Mouse (Mus musculus) Patski (cell line): ENCODE measurements around the gene Lmod1. TPM values are rescaled to one million over a fixed set of nuclear protein-coding genes. Genes with fewer than 3 reads are reported as not detected.

Experiments
- ATAC-seq: fragments of 100-300 bp; one replicate; pipeline ENCODE4 v1.8.0; 2021
- CTCF ChIA-PET: fragments of 350-600 bp; sonication (Branson Sonifier 250); formaldehyde crosslinking; loops from one replicate; lab custom pipeline; 2022; ENCODE audit warnings: inconsistent platforms; lab: Charles Lee
- POLR2A ChIA-PET: fragments of 350-600 bp; sonication (Branson Sonifier 250); formaldehyde crosslinking; loops from one replicate; lab custom pipeline; 2022; ENCODE audit warnings: antibody characterized with exemption, inconsistent platforms; lab: Charles Lee
- DNase-seq: peaks from one replicate; pipeline ENCODE4 v3.0.0-alpha.2; 2011; ENCODE audit warnings: low read depth, low spot score
- H3K27me3 ChIP-seq: fragments of 371-371 bp; one replicate; pipeline ENCODE4 v1.5.1; 2021
- CTCF ChIP-seq: fragments of 100-300 bp; IDR thresholded peaks from one replicate; pipeline ENCODE4 v1.5.1; 2021
- in situ Hi-C: fragments of 300-500 bp; cut with MboI; formaldehyde crosslinking; loops from 3 replicates; pipeline ENCODE4 v1.11.1; 2018; ENCODE audit warnings: low pct_unique_long_range_greater_than_20kb, mixed read lengths
- polyA plus RNA-seq: library from polyadenylated mRNA; unstranded; gene quantifications from one replicate; pipeline ENCODE4 v1.2.3, GENCODE M21; 2021

Lmod1 gene
- 2.1 TPM for polyA plus RNA-seq

DNA sequence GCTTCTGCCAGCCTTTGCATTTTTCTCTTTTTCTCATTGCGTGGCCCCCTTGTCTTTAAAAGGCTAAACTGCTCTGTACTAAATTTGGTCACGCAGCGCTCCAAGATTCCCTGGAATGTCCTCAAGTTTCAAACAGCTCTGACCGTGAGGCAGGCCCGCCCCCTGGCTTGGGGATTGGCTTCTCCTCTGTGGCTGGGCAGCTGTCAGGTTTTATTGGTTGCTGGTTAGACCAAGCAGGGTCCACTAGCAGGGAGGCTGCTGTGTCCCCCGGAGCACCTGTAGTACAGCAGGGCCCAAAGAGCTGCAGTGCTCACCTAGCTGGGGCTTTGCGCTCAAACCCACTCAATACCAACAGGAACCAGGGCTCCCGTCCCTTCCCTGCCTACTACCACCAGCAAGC lies at the start of gene Lmod1:
Lmod1 (plus strand) TSS at position 237 of the 400 bp plus-strand sequence.
- ATAC-seq (peak; percentile 80), DNase-seq (no peak)
- H3K27me3 ChIP-seq: no peaks in the 10 kb centered on the region
- CTCF ChIA-PET: no interaction called here
- in situ Hi-C loops: no loop called here
- TF ChIP-seq CTCF: no peak
- POLR2A ChIA-PET: interaction anchor here (1.0 to 1.1 kb wide), 3 partner anchors 12 to 14 kb away, joined by 3 read pairs; no protein-coding TSS in a partner anchor

DNA sequence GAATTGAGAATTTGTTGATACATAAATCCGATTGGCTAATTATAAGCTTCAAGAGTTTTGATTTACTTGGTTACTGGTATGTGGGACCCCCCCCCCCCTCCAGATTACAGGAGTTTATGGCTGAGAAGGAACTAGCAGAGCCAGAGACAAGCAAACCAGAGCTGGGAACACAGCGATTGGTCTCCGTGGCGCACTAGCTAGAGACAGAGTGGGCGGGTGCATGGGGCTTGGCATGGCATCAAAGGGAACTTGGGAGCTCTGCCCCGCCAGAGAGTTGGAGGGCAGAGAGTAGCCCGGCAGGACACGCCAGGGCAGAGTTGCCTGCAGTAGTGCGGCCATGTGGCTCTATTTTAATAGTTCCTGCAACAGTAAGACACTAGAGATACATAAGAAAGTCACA lies 44.0 kb upstream of the Lmod1 start:
- CTCF ChIA-PET: interaction anchor here (0.6 to 1.5 kb wide), 2 partner anchors 9 to 17 kb away, joined by 3 read pairs; no protein-coding TSS in a partner anchor
- no peak for DNase-seq
- POLR2A ChIA-PET: no interaction called here
- no peaks in the 10 kb centered on the region for H3K27me3 ChIP-seq
- ATAC-seq: no peak
- TF ChIP-seq CTCF: no peak
- in situ Hi-C loops: no loop called here

DNA sequence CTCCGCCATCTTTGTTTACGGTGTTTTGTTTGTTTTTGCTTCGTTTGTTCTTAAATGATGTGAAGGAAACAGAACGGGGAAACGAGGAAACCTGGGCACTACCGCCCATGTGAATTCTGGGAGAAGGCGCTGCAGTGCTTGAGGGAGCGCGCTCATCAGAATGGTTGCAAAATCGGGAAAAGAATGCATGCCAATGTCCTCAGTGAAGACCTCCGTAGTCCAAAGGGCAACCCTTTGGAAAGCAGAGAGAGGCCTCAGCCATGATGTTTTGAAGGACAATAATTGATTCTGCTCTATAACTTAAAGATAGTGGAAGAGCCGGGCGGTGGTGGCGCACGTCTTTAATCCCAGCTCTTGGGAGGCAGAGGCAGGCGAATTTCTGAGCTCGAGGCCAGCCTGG lies 42.8 kb upstream of the Lmod1 start:
- ATAC-seq (no peak), DNase-seq (no peak)
- no peak for TF ChIP-seq CTCF
- POLR2A ChIA-PET: interaction anchor here (0.6 kb wide), 1 partner anchor 66 kb away, joined by 4 read pairs; no protein-coding TSS in a partner anchor
- H3K27me3 ChIP-seq: no peaks in the 10 kb centered on the region
- CTCF ChIA-PET: interaction anchor here (1.4 to 2.5 kb wide), 2 partner anchors 22 to 110 kb away, joined by 3 to 7 read pairs; no protein-coding TSS in a partner anchor
- in situ Hi-C loops: no loop called here

DNA sequence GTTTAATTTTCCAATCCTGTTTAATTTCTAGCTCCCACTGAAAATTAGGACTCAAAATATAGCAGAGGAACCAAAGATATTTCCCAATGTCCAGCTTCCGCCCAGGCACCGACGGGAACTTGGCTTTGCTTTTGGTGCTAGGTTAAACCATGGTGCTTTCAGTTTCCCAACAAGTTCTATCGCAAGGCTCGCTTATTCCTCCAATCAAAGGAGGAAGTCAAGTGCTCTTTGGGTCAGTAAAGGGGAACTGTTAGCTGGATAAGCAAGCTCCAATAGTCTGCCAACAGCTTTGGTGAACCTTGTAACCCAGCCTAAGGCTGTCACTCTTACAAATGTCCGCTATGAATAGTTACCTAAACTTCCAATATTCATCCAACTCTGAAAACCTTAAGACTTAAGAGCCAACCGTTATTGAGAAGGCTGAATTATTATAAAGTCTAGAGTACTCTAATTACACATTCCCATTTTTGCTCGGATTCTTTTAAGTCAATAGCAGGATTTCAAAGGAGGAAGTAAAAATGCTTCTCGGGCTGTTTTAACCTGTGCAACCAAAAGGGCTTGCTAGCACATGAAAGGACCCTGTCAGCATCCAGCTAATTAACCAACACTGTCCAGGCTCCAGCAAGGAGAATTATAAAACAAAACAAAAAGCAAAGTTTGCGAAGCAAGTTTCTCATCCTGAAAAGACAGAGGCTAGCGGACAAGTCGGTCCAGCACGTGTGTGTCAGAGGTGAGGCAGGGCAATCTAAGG lies 41.9 kb upstream of the Lmod1 start:
- in situ Hi-C loops: no loop called here
- TF ChIP-seq CTCF: no peak
- H3K27me3 ChIP-seq: no peaks in the 10 kb centered on the region
- ATAC-seq (no peak), DNase-seq (no peak)
- POLR2A ChIA-PET: interaction anchor here (1.6 kb wide), 1 partner anchor 84 kb away, joined by 5 read pairs; no protein-coding TSS in a partner anchor
- CTCF ChIA-PET: interaction anchor here (0.7 to 2.5 kb wide), 3 partner anchors 14 to 110 kb away, joined by 3 to 7 read pairs (median 3); no protein-coding TSS in a partner anchor

DNA sequence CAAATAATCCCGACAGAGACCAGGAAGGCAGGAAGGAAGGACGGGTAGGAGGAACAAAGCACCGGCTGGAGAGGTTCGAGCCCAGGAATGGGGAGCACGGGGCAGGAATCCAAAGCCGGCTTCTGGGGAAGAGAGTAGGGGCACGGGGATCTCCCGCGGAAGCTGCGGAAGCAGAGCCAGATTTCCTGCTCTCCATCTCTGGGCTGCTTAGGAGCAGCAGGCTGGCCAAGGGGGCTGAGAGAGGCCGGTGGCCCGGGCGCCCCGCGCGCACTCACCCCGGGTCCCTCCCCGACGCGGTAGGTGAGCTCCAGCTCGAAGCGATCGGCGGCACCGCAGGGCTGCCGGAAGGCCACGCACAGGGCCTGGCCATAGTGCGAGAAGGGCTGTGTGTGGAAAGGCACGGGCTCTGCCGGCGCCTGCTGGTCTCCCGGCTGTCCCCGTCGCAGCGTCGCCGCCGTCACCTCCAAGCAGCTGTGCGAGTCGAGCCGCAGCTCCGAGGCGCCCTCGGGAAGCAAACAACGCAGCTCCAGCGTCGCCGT lies 41.3 kb upstream of the Lmod1 start:
- no peak for TF ChIP-seq CTCF
- no peaks in the 10 kb centered on the region for H3K27me3 ChIP-seq
- in situ Hi-C loops: no loop called here
- peak; percentile 38 for ATAC-seq
- POLR2A ChIA-PET: interaction anchor here (1.6 kb wide), 1 partner anchor 83 kb away, joined by 5 read pairs; no protein-coding TSS in a partner anchor
- DNase-seq: no peak
- CTCF ChIA-PET: interaction anchor here (1.4 to 2.5 kb wide), 2 partner anchors 24 to 111 kb away, joined by 3 to 7 read pairs; no protein-coding TSS in a partner anchor

DNA sequence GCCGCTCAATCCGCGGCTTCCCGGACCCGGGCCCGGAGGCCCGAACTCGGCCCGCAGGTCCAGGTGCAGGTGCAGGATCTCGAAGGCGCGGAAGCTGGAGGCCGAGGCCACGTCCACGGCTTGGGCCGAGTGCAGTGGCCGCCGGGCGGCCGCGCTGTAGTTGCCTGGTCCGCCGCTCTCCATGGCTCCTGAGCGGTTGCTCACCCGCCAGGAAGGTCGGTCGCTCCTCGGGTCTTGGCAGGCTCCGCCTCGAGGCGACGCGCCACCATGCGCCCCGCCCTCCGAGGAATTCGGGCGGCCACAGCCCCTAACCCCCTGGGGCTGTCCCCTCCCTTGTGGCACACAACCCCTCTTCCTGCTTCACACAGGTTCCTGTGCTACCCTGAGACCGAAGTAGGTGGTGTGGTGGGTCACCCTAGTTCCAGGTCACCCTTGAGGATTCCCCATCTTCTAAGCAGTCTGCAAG lies 40.7 kb upstream of the Lmod1 start, which contains the start of gene Rnpep:
Rnpep (minus strand) TSS at position 259 of the 466 bp plus-strand sequence.
- ChIA-PET POLR2A (interaction anchor here (1.6 kb wide), 1 partner anchor 83 kb away, joined by 5 read pairs; no protein-coding TSS in a partner anchor), CTCF (interaction anchor here (2.5 kb wide), 1 partner anchor 24 kb away, joined by 7 read pairs; no protein-coding TSS in a partner anchor)
- ATAC-seq: peak; percentile 86
- DNase-seq: no peak
- H3K27me3 ChIP-seq: no peaks in the 10 kb centered on the region
- in situ Hi-C loops: no loop called here
- no peak for TF ChIP-seq CTCF

DNA sequence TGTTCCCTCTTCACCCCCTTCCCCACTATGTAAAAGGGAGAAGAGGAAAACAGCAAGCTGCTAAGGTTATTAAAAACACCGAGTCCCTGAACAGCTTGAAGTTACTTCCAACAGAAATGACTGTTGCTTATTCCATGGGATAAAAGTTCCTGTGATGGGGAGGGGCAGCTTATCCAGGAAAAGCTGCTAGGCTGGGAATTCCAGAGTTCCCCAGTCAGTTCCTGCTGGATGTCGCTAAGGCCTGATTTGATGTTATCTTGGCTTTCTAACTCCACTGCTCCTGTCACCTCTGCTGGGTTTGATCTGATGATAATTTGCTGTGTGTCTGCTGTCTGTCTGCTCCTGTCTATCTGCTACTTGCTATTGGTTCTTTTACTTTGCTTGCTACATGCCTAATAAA lies 38.3 kb upstream of the Lmod1 start:
- in situ Hi-C loops: no loop called here
- DNase-seq: no peak
- H3K27me3 ChIP-seq: no peaks in the 10 kb centered on the region
- TF ChIP-seq CTCF: no peak
- no peak for ATAC-seq
- ChIA-PET CTCF (interaction anchor here (1.3 kb wide), 1 partner anchor 17 kb away, joined by 3 read pairs; no protein-coding TSS in a partner anchor), POLR2A (no interaction called here)

DNA sequence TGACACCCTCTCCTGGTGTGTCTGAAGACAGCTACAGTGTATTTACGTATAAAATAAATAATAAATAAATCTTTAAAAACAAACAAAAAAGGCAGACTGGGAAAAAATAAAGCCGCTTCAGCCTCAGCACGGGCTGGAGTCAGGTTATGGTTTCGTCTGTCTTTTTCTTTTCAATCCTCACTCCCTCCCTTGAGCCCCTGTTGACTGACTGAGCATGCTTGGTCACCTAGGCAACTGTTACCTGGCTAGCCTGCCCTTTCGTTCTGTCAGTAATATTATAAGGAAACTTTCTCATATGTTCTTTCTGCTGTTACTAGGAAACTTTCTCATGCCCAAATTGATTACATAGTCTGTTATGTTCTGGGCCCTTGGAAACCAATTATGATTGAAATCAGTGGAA lies 33.7 kb upstream of the Lmod1 start:
- H3K27me3 ChIP-seq: no peaks in the 10 kb centered on the region
- ATAC-seq (no peak), DNase-seq (no peak)
- POLR2A ChIA-PET: no interaction called here
- in situ Hi-C loops: no loop called here
- TF ChIP-seq CTCF: no peak
- CTCF ChIA-PET: no interaction called here

DNA sequence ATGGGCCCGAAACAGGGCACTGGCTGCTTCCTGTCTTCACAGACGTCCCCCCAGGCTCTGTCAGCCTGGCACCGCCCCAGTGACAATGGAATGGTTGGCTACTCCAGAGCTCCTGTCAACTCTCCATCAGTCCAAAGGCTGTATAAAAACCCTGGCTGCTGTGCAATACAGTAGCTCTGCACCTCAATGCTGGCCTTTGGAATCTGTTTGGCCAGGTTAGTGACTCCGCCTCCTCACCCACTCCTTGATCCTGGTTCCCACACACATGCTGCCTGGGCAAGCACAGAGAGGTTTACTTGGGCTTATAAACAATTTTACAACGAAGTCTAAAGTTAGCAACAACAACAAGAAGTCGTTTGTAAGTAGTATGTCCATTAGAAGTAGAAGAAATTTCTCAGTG lies 13.3 kb upstream of the Lmod1 start:
- CTCF ChIA-PET: no interaction called here
- DNase-seq (no peak), ATAC-seq (no peak)
- in situ Hi-C loops: no loop called here
- H3K27me3 ChIP-seq: no peaks in the 10 kb centered on the region
- no peak for TF ChIP-seq CTCF
- POLR2A ChIA-PET: interaction anchor here (0.6 to 1.0 kb wide), 2 partner anchors 13 to 204 kb away, joined by 3 read pairs; partner anchors contain the start of gene Lmod1

DNA sequence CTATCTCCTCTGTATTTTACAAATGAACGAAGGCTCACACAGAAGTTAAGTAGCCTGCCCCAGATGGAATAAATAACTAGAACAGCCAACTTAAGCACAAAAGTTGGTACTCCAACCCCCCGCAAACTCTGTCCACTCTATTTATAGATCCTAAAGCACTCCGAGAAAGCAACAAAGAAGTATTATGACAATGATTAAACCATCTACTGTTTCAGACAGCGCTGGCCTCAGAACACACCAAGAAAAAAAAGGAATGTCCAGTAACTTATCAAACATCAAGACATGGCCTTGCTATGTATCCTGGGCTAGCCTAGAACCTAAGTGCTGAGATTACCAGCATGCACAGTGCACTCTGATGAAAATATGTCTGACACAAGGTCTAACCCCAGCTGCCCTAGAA lies 12.4 kb upstream of the Lmod1 start:
- DNase-seq: no peak
- no peak for TF ChIP-seq CTCF
- ChIA-PET CTCF (no interaction called here), POLR2A (interaction anchor here (1.3 kb wide), 1 partner anchor 18 kb away, joined by 5 read pairs; no protein-coding TSS in a partner anchor)
- ATAC-seq: no peak
- no peaks in the 10 kb centered on the region for H3K27me3 ChIP-seq
- in situ Hi-C loops: no loop called here
